Mouse (Mus musculus) spleen, adult 2 months (tissue): ENCODE results near the gene Acad10.
A peak's percentile ranks its signal among the peaks of the same experiment; 100 is the strongest.

Source experiments
- CTCF ChIP-seq: fragments of 200-500 bp; IDR thresholded peaks from 2 replicates; pipeline ENCODE4 v1.5.1; 2011; ENCODE audit warnings: mild to moderate bottlenecking, inconsistent platforms; ENCODE audit not compliant: insufficient read depth, insufficient read length, insufficient replicate concordance; ENCODE audit errors: extremely low read depth
- POLR2A ChIP-seq: fragments of 200-500 bp; IDR thresholded peaks from 2 replicates; pipeline ENCODE4 v1.6.1; 2011; ENCODE audit warnings: low read depth, low read length, inconsistent platforms

DNA sequence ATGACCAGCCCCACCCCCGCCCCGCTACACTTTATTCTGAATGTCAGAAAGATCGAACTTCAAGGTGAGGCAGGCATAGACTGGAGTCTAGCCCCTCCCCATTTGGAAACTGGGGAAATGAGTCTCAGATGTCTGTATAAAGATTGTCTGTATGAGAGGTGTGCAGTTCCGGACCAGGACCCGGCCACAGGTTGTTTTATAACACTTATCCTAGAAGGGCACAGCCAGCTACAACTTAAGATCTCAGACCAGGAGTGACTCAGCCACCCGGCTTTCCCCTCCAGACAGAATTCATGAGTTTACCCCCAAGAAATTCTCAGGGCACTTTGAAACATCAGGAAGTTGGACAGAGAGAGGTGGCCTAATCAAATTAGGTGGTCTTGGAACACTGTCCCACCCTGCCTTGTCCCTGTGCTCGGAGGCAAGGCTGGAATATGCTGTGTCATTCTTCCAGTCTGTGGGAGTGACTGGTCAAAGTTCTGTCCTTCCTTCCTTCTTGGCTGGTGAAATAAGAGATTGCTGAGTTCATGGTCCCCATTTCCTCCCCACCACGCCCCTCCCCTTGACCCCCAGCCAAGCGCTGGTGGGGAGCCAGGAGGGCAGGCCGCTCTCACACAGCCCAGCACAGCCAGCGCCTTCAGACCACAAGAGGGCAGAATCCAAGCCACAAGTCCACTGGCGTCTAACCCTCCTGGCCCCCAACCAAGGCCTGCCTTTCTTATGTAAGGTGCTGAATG lies 76.4 kb downstream of the Acad10 start:
- TF ChIP-seq CTCF (peak; percentile 71; the same call in 1 of the 2 replicates), POLR2A (no peak)
